Mouse (Mus musculus) testis, adult 2 months (tissue): ENCODE measurements around the gene Dnase1l3.

Source experiments
- CTCF ChIP-seq: fragments of 200-500 bp; IDR thresholded peaks from 2 replicates; pipeline ENCODE4 v1.5.1; 2012; ENCODE audit warnings: low read depth, mild to moderate bottlenecking, inconsistent platforms, low read length, moderate library complexity; ENCODE audit not compliant: control insufficient read depth, insufficient read depth, insufficient replicate concordance
- POLR2A ChIP-seq: fragments of 200-500 bp; IDR thresholded peaks from 2 replicates; pipeline ENCODE4 v1.6.1; 2012; ENCODE audit warnings: low read depth, mild to moderate bottlenecking, inconsistent platforms, low read length, moderate library complexity; ENCODE audit not compliant: control insufficient read depth

DNA sequence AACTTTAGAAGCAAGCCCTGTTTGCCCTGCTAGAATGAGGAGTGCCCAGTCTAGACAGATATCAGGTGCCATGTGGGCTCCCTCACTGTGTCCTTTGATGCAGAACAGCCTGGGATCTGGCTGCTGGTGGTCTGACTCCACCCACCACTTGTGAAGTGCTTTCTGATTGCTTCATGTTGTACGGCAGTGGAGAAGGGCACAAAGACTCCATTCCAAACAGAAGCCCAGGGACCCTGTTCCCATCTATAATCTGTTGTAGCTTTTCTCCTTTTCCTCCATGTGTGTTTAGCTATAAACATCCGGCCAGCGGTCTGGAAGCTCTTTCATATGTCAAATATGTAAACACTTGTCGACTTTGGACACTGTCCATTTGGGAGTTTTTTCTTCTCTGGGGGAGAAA, 74.5 kb downstream of the Dnase1l3 start:
- TF ChIP-seq CTCF (no peak), POLR2A (no peak)
